Mouse (Mus musculus) cortical plate, adult 2 months (tissue): Measurements from ENCODE around the gene Rubcnl.

ENCODE experiments used
- CTCF ChIP-seq: fragments of 200-500 bp; IDR thresholded peaks from 2 replicates; pipeline ENCODE4 v1.5.1; 2011; ENCODE audit warnings: mild to moderate bottlenecking, control low read depth, low read length; ENCODE audit not compliant: insufficient read depth; ENCODE audit errors: extremely low read depth
- POLR2A ChIP-seq: fragments of 200-500 bp; IDR thresholded peaks from 2 replicates; pipeline ENCODE4 v1.6.1; 2011; ENCODE audit warnings: mild to moderate bottlenecking, low read length, control low read depth; ENCODE audit not compliant: insufficient read depth; ENCODE audit errors: extremely low read depth

DNA sequence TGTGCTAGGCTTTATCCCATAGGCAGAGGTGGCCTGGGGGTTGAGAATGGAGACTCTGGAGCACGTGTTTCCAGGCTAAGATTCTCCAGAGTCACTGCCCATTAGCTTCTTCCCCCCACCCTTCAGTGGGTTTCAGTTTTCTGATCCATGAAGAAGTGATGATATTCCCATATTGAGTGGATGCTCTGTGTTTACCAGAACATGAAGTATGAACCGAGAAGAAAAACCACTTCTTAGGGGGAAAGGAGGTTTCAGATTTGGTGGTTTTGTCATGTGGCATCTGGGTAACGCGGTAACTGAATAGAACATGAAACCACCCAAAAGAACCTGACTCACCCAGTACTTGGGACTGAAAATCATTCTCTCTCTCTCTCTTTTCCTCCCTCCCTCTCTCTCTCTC is 3.0 kb downstream of the Rubcnl start:
- no peak for TF ChIP-seq POLR2A
- TF ChIP-seq CTCF: no peak
